Mouse (Mus musculus): Measurements from ENCODE around the gene Uts2r.
A peak's percentile ranks its signal among the peaks of the same experiment; 100 is the strongest.

The Uts2r gene

GRCm38 (mm10) chr11:121163751-121164150 is 3.7 kb downstream of the Uts2r start:
- no peak for DNase-seq (ENCODE audit: low read depth, low spot score)

GRCm38 (mm10) chr11:121173203-121173602 is 13.1 kb downstream of the Uts2r start:
- no peak for DNase-seq (ENCODE audit: low read depth, low spot score)

DNA sequence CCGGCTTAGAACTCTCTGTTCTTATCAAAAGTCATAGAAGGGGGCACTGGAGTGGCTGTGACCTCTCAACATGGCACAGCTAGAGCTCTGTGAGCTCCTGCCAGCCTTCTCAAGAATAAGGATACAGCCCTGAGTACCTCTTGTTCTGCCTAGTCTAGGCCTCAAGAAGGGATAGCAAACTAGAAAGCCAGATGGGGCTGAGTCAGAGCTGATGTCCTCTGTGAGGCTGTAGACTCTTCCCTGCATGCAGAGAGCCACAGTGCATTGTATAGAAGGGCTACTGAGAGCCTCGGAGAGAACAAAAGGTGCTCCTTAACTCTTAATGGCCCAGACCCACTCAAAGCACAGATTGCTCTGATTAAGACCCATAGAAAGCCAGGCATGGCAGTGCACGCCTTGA is 14.2 kb downstream of the Uts2r start:
- no peak for DNase-seq (ENCODE audit: low read depth, low spot score)

DNA sequence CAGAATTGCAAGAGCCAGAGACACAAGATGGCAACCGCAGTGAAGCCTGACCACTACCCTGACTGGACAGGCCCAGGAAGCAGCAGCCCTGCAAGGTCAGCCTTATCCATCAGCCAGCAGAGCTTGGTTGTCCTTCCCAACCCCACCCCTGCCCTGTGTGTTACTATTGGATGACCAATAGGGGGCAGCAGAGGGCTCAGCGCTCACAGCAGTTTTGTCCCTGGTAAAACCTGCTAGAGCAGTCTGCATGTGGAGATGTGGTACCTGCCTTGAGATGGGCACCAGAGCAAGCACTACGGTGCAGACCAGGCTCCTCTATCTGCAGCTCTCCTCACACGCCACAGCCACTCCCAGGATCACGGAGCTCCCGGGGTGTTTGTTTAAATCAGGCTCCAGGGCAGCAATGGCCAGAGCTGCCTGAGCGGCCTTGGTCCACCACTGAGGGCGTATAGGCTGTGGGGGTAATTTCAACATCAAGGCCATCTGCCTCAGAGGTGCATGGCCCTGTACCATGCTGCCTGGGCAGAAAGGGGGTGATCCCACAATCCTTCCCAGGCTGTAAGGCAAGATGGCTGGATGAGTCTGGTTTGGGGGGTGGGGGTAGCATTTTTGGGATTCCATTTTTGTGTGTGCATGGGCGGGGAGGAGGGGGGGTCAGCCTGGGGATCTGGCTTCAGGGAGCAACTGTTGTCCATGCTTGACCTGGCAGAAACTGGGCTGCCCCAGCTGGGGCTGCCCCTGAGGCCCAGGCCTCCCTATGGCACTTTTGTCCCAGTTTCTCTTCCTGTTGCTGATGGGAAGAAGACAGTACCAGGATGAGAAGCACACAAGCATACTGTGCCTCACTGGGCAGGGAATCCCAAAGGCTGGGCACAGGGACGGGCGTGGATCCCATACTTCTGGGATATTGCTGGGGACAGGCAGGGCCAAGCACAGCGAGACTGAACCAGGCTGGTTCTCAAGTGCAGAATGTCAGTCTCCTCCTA is 16.5 kb downstream of the Uts2r start:
- DNase-seq (ENCODE audit: low read depth, low spot score): peak; percentile 76

DNA sequence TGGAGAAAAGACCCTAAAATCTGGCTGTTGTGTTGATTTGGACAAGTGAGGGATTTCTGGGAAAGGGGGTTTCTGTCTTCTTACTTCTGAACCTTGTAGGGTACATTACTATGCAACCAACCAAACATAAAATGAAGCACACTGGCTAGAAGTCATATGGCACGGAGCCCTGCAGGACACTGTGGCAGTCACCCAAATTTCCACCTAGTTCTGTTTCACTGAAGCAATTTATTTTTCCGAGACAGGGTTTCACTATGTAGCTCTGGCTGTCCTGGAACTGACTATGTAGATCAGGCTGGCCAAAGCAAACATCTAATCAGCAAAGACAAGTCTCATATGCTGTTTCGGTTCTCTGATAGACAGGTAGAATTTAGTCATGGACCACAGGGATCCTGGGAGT is 29.6 kb downstream of the Uts2r start:
- no peak for DNase-seq (ENCODE audit: low read depth, low spot score)

GRCm38 (mm10) chr11:121192742-121193141 is 32.7 kb downstream of the Uts2r start:
- DNase-seq (ENCODE audit: low read depth, low spot score): no peak

- no peak for DNase-seq (ENCODE audit: low read depth, low spot score)
These were observed 33.3 kb downstream of the Uts2r start for GRCm38 (mm10) chr11:121193415-121193814.

DNA sequence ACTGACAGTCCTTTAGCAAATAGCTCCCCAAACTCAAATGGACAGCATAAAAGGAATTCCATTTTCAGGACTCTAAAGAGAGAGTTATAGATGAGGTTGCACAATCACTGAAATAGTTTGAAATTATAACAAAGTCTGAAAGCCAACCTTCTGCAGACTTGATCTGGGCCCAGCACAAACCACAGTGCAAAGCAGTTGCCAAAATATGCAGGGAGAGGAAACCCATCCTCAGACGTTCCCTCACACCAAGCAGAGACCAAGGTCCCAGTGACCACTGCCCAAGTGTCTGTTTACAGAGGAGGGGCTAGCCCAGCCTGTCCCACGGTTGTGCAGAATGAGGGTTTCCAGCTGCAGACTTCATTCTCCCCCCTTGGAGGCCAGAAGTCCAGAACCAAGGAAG is 38.6 kb downstream of the Uts2r start:
- no peak for DNase-seq (ENCODE audit: low read depth, low spot score)

GRCm38 (mm10) chr11:121199851-121200250 is 39.8 kb downstream of the Uts2r start:
- no peak for DNase-seq (ENCODE audit: low read depth, low spot score)

DNA sequence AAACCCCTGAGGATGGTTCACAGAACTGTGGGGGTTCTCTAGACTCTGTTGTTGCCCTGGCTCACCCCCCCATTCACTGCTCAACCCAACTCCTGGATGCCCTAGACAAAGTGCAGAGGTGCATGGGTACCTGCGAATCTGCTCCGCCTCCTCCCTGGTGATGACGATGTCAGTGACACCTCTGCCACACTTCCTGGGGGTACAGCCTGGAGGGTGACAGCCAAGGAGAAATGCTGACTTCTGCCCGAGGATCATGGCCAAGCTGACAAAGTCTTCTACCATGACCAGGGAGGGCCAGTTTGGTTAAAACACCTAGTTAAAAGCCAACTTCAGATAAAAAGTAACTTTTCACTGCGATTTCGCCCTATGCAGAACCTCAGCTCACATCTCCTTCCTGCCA is 40.7 kb downstream of the Uts2r start:
- no peak for DNase-seq (ENCODE audit: low read depth, low spot score)

- peak; percentile 66 for DNase-seq (ENCODE audit: low read depth, low spot score)
These were observed 41.5 kb downstream of the Uts2r start for GRCm38 (mm10) chr11:121201436-121202198.

GRCm38 (mm10) chr11:121203859-121204160 is 43.7 kb downstream of the Uts2r start:
- DNase-seq (ENCODE audit: low read depth, low spot score): no peak

DNA sequence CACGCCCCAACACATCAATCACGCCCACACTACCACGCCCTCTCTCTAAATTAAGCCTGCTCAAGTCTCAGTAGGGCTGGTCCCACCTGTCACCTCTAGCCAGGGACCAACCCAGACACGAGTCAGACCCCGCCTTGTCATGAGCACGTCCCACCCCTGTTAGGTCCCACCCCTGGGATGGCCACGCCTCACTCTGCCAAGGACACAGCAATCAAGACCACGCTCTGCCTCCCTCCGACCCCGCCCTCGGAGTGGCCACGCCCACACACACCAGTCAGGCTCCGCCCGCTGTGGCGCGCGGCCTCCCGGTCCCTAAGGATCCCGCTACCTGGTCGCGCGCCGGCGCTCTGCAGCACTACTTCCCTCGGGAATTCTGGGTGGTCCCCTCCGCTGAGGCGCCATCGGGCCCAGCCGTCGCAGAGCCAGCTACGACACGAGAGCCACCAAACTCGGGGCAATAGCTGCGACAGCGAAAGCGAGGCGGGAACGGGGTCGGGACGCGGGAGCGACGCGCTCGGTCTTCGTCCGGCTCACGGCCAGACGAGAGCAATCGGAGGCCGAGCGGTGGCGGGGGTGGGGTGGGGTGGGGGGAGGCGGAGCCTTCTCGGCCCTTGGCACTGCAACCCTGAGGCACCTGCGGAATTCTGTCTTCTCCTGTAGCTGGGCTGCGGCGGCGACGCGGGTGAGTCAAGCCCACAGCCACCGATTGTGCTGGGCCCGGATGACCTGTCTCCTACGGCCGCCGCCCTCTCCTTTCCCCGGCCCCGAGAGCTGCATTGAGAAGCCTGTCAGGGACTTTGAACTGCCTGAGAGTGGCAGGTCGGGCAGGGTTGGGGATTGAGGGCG is 44.3 kb downstream of the Uts2r start, which contains the start of the genes Hexdc and Ogfod3:
Gene Hexdc, plus strand, starts transcription at position 273 of the 846 bp plus-strand sequence.
Gene Ogfod3, minus strand, starts transcription at position 551 of the 846 bp plus-strand sequence.
- DNase-seq (ENCODE audit: low read depth, low spot score): peak; percentile 96

Data from CD4-positive, CD25-positive, alpha-beta regulatory T cell, adult 2 months (primary cell).